Mouse (Mus musculus) layer of hippocampus, adult 2 months (tissue): Measurements from ENCODE around the gene Camk2g. TPM values are rescaled to one million over a fixed set of nuclear protein-coding genes. Genes with fewer than 3 reads are reported as not detected.

ENCODE experiments used
- DNase-seq, 2 experiments: peaks; one replicate each; pipeline ENCODE4 v3.0.0; 2022; ENCODE audit warnings: low spot score in 2 of 2
- H3K27ac ChIP-seq: fragments of 200-600 bp; 2 replicates; pipeline ENCODE4 v1.8.1; 2022
- H3K4me3 ChIP-seq: fragments of 200-600 bp; 2 replicates; pipeline ENCODE4 v1.8.1; 2022; ENCODE audit warnings: mild to moderate bottlenecking
- CTCF ChIP-seq: fragments of 200-600 bp; conservative IDR thresholded peaks from 2 replicates; pipeline ENCODE4 v1.8.1; 2022; ENCODE audit warnings: antibody characterized with exemption, mild to moderate bottlenecking, moderate library complexity
- long read RNA-seq, 2 experiments: library from polyadenylated mRNA; stranded (forward); transcript quantifications; one replicate each; pipeline ENCODE4 v2.0.0; 2021; ENCODE audit warnings: borderline mapping rate in 2 of 2
- total RNA-seq, 2 experiments: library from RNA; stranded (reverse); gene quantifications; 2 replicates each; pipeline ENCODE4 v1.2.3; 2021

Gene Camk2g
- total RNA-seq = 100 to 1,000 TPM; 216 to 229 TPM
- long read RNA-seq, experiment 1, partial matches to known transcripts = 3 of 65 reads
- long read RNA-seq, experiment 1, other reads (novel, unspliced or antisense) = 56 of 65 reads
- long read RNA-seq, experiment 2, partial matches to known transcripts = 8 of 107 reads
- long read RNA-seq, experiment 2, other reads (novel, unspliced or antisense) = 88 of 107 reads

DNA sequence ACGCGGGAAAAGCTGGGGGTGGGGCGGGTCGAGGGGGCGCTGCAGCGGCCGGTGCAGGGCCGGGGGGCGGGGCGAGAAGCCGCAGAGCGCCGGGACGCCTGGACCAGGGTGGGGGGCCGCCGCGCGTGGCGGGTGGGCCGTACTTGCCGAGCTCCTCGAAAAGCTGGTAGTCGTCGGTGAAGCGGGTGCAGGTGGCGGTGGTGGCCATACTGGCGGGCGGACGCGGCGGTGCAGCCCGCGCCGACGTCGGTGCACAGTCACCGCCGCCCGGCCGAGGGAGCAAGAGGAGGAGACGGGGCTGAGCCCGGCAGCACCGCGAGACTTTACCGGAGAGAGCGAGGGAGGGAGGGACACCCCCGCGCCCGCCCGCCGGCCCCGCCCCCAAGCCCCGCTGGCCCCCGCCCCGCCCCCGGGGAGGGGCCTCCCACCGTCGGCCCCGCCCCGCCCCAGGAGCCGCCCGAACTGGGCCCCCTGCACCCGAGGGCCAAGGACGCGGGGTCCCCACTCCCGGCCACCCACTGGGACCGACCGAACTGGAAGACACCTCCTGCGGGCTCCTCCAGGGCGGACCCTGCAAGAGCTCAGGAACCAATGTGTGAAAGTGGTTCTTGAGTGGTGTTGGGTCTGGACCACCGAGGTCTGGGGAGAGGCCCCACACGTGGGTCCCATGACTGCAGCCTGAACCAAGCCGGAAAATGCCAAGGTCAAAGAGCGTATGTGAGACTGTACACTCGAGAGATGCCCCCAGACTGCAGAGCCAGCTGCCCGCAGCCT lies at the start of gene Camk2g:
Gene Camk2g, minus strand, starts transcription at position 331 of the 774 bp plus-strand sequence.
- Histone ChIP-seq H3K27ac (peak within 1 kb of the TSS; percentile 93), H3K4me3 (peak within 1 kb of the TSS; percentile 81)
- peak; percentile 42 for TF ChIP-seq CTCF
- DNase-seq = peak in 1 of 2 experiments; percentile 77

- DNase-seq = no peak
- no peak for TF ChIP-seq CTCF
- H3K4me3 ChIP-seq = no peak overlapping the region
- H3K27ac ChIP-seq = no peak overlapping the region
Observed at GRCm38 (mm10) chr14:20842629-20843028, 48.7 kb upstream of the Camk2g start.

DNA sequence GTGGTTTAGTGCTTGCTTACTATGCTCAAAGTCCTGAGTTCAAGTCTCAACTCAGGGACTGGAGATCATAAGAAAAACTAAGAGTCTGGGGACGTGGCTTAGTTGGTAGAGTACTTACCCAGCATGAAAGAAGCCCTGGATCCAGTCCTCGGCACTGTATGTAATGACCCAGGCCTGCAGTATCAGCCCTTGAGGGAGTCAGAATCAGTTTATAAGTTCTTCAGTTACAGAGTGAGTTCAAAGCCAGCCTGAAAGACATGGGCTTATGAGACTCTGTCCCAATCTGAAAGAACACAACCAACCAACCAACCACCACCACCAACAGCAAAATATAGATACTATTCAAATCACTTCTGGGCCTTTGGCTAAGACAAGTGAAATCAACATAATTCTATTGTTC lies 47.6 kb upstream of the Camk2g start:
- H3K4me3 ChIP-seq = no peak overlapping the region
- no peak for DNase-seq

GRCm38 (mm10) chr14:20837681-20838080 lies 43.8 kb upstream of the Camk2g start:
- Histone ChIP-seq H3K27ac (no peak overlapping the region), H3K4me3 (no peak overlapping the region)
- DNase-seq = no peak
- no peak for TF ChIP-seq CTCF

More for the DNA sequence above, 47.6 kb upstream of the Camk2g start:
- TF ChIP-seq CTCF = no peak
- H3K27ac ChIP-seq = no peak overlapping the region

GRCm38 (mm10) chr14:20836905-20837376 lies 43.1 kb upstream of the Camk2g start:
- Histone ChIP-seq H3K27ac (peak overlapping the region; percentile 52), H3K4me3 (peak overlapping the region; percentile 60)
- no peak for DNase-seq
- TF ChIP-seq CTCF = no peak

GRCm38 (mm10) chr14:20836171-20836904 lies 42.5 kb upstream of the Camk2g start, which contains the start of gene Plau:
Gene Plau (plus strand): TSS chr14:20836660.
- DNase-seq = peak in 1 of 2 experiments; percentile 39
- Histone ChIP-seq H3K27ac (peak within 1 kb of the TSS; percentile 52), H3K4me3 (peak within 1 kb of the TSS; percentile 60)
- TF ChIP-seq CTCF = no peak

DNA sequence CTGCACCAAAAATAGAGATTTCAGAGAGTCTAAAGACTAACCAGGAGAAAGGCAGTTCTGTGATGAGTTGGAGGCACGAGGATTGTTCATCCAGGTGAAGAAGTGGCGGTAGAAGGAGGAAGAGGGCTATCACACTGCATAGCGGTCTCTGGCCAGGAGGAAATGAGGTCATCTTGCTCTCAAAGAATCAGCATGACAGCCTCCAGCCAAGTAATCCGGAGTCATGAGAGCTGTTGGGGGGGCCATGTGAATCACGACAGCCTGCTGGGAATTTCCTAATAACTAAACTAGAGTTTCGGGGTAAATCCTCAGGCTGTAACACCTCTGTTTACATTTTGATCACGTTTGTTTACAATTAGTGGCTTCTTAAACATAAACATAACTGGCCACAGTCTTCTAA lies 40.2 kb upstream of the Camk2g start:
- DNase-seq = no peak
- Histone ChIP-seq H3K27ac (no peak overlapping the region), H3K4me3 (no peak overlapping the region)
- no peak for TF ChIP-seq CTCF

- no peak overlapping the region for H3K27ac ChIP-seq
- no peak for DNase-seq
- TF ChIP-seq CTCF = no peak
- H3K4me3 ChIP-seq = no peak overlapping the region
Observed at GRCm38 (mm10) chr14:20833525-20833924, 39.6 kb upstream of the Camk2g start.

DNA sequence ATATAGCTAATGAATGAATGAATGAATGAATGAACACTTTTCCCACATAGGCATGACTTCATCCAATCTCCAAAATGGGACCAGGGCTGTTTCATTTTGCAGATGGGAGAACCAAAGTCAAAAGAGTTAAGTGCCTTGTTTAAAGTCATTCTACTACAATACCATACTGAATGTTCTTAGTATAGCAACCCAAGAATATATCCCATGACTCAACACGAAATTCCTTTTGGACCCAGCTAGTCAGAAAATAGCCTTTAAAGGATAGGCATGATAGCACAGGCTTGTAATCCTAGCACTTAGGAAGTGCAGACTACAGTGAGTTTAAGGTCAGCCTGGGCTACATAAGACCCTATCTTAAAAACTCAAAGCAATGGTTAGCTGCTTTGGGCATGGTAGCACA lies 38.0 kb upstream of the Camk2g start:
- no peak for DNase-seq
- TF ChIP-seq CTCF = no peak
- Histone ChIP-seq H3K4me3 (no peak overlapping the region), H3K27ac (peak overlapping the region; percentile 36; the same call in 1 of the 2 replicates)

GRCm38 (mm10) chr14:20831141-20831910 lies 37.4 kb upstream of the Camk2g start:
- DNase-seq = no peak
- Histone ChIP-seq H3K4me3 (no peak overlapping the region), H3K27ac (no peak overlapping the region)
- TF ChIP-seq CTCF = no peak

GRCm38 (mm10) chr14:20829523-20830366 lies 35.9 kb upstream of the Camk2g start:
- TF ChIP-seq CTCF = no peak
- Histone ChIP-seq H3K4me3 (no peak overlapping the region), H3K27ac (0 out of 2 replicates have a peak overlapping the region, but pooled peaks have one; percentile 28)
- DNase-seq = no peak

DNA sequence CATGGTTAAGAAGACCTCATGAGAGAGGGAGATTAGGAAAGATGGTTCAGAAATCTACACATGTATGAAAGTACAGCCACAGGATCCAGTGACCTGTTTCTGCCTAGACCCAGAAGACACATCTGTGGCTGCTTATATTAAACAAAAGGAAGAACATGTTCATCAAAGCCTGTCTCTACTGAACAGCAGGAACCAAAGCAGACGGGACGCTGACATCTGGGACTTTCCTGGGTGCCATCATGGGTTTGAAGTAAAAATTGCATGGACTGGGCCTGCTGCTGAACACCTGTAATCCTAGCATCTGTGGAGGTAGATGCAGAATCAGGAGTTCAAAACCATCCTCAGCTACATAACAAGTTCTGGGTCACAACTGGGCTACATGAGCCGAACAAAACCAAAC lies 34.6 kb upstream of the Camk2g start:
- no peak for TF ChIP-seq CTCF
- Histone ChIP-seq H3K27ac (no peak overlapping the region), H3K4me3 (no peak overlapping the region)
- no peak for DNase-seq
